Mouse (Mus musculus) testis, adult 2 months (tissue): ENCODE data around the gene Ninj2. TPM values are rescaled to one million over a fixed set of nuclear protein-coding genes. Genes with fewer than 3 reads are reported as not detected.

Source experiments
- H3K27ac ChIP-seq: fragments of 200-500 bp; 2 replicates; pipeline ENCODE4 v1.5.1; 2012; ENCODE audit warnings: low read depth, low read length; ENCODE audit not compliant: control insufficient read depth, insufficient read depth
- H3K27me3 ChIP-seq: fragments of 200-500 bp; 2 replicates; pipeline ENCODE4 v1.6.1; 2012; ENCODE audit warnings: mild to moderate bottlenecking, low read length, moderate library complexity; ENCODE audit not compliant: control insufficient read depth, insufficient read depth
- H3K36me3 ChIP-seq: fragments of 200-500 bp; 2 replicates; pipeline ENCODE4 v1.6.1; 2012; ENCODE audit warnings: mild to moderate bottlenecking, low read length; ENCODE audit not compliant: control insufficient read depth, insufficient read depth
- H3K4me1 ChIP-seq: fragments of 200-500 bp; 2 replicates; pipeline ENCODE4 v1.6.1; 2012; ENCODE audit warnings: low read length; ENCODE audit not compliant: control insufficient read depth, insufficient read depth
- H3K4me3 ChIP-seq: fragments of 200-500 bp; 2 replicates; pipeline ENCODE4 v1.5.1; 2012; ENCODE audit warnings: low read depth, mild to moderate bottlenecking, low read length, moderate library complexity, mixed read lengths; ENCODE audit not compliant: control insufficient read depth
- CTCF ChIP-seq: fragments of 200-500 bp; IDR thresholded peaks from 2 replicates; pipeline ENCODE4 v1.5.1; 2012; ENCODE audit warnings: low read depth, mild to moderate bottlenecking, inconsistent platforms, low read length, moderate library complexity; ENCODE audit not compliant: control insufficient read depth, insufficient read depth, insufficient replicate concordance
- POLR2A ChIP-seq: fragments of 200-500 bp; IDR thresholded peaks from 2 replicates; pipeline ENCODE4 v1.6.1; 2012; ENCODE audit warnings: low read depth, mild to moderate bottlenecking, inconsistent platforms, low read length, moderate library complexity; ENCODE audit not compliant: control insufficient read depth
- polyA plus RNA-seq: library from polyadenylated mRNA; depleted of rRNA; stranded (reverse); fragments of >200 nt; gene quantifications from 2 replicates; pipeline ENCODE4 v1.2.3, GENCODE M21; 2012

Gene Ninj2
- polyA plus RNA-seq, 1 experiment, result 0.17 TPM

DNA sequence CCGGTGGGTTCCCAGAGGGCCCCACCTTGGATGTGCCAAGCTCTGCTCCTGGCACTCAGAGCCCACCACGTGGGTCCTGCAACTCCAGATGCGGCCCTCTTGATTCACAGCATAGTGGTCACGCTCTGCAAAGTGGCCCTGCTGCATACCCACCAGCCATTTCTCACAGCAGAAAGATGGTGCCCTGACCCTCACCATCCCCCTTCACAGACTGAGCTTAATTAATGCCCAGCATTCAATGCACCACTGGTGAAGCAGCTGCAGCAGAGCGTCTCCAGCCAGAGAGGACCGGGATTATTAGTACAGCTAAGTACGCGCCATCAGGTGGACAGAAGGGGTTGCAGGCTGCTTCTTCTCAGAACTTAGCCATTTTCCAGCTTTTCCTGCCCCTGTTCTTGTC, 109.3 kb downstream of the Ninj2 start:
- H3K4me1 ChIP-seq, result no peaks in the 10 kb centered on the region
- H3K27me3 ChIP-seq, result no peaks in the 10 kb centered on the region
- TF ChIP-seq CTCF, result no peak
- TF ChIP-seq POLR2A, result no peak
- no peak overlapping the region for H3K27ac ChIP-seq
- no peaks in the 10 kb centered on the region for H3K36me3 ChIP-seq
- no peak overlapping the region for H3K4me3 ChIP-seq

DNA sequence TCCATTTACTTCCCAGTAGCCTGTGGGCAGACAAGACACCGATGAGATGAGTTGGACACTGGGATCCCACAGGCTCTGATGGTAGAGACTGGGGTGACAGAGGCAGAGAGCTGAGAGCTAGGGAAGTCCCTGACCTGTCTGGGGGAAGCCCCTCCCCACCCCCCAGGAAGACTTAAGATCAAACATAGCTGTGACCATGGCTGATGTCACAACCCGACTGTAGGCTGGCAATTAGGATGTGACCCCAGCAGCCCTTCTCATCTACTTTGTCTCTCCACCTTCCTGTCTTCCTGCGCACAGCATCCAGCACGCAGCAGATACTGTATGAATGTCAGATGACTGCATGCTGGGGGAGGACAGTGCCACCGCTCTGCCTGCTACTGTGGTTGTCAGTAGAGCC, 113.4 kb downstream of the Ninj2 start:
- TF ChIP-seq CTCF, result no peak
- no peak for TF ChIP-seq POLR2A

DNA sequence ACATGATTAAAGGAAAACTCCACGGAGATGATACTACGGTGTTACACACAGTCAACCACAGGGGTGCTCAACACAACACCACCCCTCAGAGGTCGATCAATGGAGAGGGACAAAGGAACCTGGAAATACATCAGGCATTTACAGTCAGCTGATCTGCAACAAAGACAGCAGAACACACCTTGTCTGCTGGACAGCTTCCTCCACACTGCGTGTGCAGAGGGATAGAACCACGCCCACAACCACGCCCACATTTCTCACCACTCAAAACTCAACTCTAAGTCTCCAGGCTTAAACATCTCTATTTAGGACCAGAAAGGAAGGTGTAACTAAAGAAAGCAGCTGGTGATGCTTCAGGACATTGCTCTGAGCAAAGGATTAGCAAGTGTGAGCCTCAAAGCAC, 118.4 kb downstream of the Ninj2 start:
- TF ChIP-seq CTCF (no peak), POLR2A (no peak)

More for the DNA sequence above, 113.4 kb downstream of the Ninj2 start:
- no peaks in the 10 kb centered on the region for H3K27me3 ChIP-seq
- H3K36me3 ChIP-seq, result no peaks in the 10 kb centered on the region
- H3K4me3 ChIP-seq, result no peak overlapping the region
- no peaks in the 10 kb centered on the region for H3K4me1 ChIP-seq
- H3K27ac ChIP-seq, result no peak overlapping the region

DNA sequence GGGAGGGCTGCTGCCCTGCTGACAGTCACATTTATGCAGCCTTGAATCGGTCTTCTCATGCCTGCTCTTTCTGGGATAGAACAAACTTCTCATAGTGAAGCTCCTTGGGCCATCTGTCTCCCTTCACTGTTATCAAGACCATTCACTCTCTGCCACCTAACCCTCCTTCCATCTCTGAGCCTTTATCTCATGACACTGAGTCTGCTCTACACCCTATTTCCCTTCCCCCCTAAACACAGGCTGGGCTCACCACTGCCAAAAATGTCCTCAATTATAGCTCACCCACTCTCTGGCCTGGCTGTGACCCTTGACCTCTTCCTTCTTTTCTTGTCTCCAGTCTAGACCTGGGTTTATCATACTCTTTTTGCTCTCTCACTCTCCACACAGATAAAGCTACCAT, 123.6 kb downstream of the Ninj2 start:
- Histone ChIP-seq H3K27ac (no peak overlapping the region), H3K4me3 (no peak overlapping the region), H3K36me3 (no peaks in the 10 kb centered on the region), H3K4me1 (no peaks in the 10 kb centered on the region), H3K27me3 (no peaks in the 10 kb centered on the region)
- TF ChIP-seq CTCF, result no peak

More for the DNA sequence above, 118.4 kb downstream of the Ninj2 start:
- no peaks in the 10 kb centered on the region for H3K36me3 ChIP-seq
- no peak overlapping the region for H3K4me3 ChIP-seq
- no peaks in the 10 kb centered on the region for H3K4me1 ChIP-seq
- H3K27me3 ChIP-seq, result no peaks in the 10 kb centered on the region
- no peak overlapping the region for H3K27ac ChIP-seq

DNA sequence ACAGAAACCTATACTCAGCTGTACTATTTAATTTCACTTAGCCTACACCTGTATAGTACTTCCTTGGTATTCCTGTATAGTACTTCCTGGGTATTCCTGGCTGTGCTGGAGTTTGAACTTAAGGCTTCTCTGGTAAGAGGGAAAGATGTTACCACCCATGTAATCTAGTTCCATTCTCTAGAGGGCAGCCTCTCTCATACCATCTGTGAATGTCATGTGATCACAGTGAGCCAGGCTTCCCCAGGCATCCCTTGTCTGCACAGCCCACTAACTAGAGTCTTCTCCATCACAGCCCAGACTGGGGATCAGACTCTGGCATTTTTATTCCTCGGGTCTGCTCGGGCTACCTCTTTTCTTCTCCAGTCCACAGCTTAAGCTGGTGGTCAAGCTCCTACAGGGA, 126.1 kb downstream of the Ninj2 start:
- Histone ChIP-seq H3K27me3 (no peaks in the 10 kb centered on the region), H3K36me3 (no peaks in the 10 kb centered on the region), H3K4me1 (no peaks in the 10 kb centered on the region), H3K27ac (no peak overlapping the region), H3K4me3 (no peak overlapping the region)
- TF ChIP-seq POLR2A, result no peak
- no peak for TF ChIP-seq CTCF

DNA sequence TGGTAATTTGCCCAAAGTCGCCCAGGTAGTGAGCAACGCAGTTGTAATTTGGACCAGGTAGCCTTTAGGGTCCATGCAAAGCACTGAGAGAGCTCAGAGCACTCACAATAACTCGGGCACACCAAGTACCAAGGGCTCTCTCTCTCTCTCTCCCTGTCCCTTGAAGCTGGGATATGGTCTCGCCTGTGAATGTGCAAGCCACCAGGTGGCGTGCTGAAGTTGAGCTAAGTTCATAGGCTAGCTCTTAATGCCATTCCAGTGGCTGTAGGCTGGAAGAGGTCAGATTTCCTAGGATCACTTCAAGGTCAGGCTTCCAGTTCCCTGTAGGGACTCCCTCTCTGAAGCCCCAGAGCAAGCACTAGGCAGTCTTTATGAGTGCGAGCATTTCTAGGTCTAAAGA, 129.5 kb downstream of the Ninj2 start:
- TF ChIP-seq POLR2A (no peak), CTCF (peak; percentile 52; the same call in 1 of the 2 replicates)
- Histone ChIP-seq H3K27ac (no peak overlapping the region), H3K36me3 (no peaks in the 10 kb centered on the region), H3K27me3 (no peaks in the 10 kb centered on the region), H3K4me3 (no peak overlapping the region), H3K4me1 (no peaks in the 10 kb centered on the region)

DNA sequence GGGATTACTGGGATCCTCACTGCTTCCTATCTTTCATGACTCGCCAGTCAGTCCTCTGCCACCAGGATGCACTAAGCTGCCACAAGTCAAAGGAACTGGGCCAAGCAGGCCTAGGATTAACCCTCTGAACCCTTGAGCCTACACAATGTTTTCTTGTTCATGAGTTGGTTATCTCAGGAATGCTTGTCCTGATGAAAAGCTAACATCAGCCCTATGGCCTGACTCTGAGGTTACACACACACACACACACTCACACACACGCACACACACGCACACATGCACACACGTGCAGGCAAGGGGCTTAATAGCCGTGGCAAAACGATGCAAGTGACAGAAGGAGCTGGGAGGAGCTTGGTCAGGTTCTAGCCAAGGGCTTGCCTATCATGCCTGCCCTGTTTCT, 132.2 kb downstream of the Ninj2 start:
- no peak for TF ChIP-seq POLR2A
- no peak for TF ChIP-seq CTCF
- Histone ChIP-seq H3K27ac (no peak overlapping the region), H3K27me3 (no peaks in the 10 kb centered on the region), H3K4me3 (no peak overlapping the region), H3K36me3 (no peaks in the 10 kb centered on the region), H3K4me1 (no peaks in the 10 kb centered on the region)

DNA sequence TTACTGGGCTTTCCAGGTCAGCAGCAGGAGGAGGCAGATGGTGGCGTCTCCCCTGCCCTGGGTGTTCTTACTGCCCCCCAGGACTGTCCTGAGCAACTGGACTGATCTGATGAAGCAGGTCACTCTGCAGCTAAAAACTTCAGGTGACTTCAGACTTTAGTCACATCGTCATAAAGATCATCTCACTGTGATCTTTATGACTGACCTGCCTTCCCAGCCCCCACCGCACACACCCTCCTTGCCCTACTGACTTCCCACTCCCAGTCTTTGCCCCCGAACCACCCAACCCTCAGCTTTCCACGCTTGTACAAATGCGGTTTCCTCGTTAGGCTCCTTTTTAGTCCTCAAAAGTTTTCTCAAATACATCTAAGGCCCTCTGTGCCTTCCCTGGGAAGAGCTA, 133.9 kb downstream of the Ninj2 start:
- Histone ChIP-seq H3K4me1 (no peaks in the 10 kb centered on the region), H3K4me3 (peak overlapping the region; percentile 24), H3K36me3 (no peaks in the 10 kb centered on the region), H3K27me3 (no peaks in the 10 kb centered on the region), H3K27ac (no peak overlapping the region)
- no peak for TF ChIP-seq CTCF
- no peak for TF ChIP-seq POLR2A
